Mouse (Mus musculus) hindbrain, postnatal 0 days (tissue): ENCODE data around the gene Tmem72. TPM values are rescaled to one million over a fixed set of nuclear protein-coding genes. Genes with fewer than 3 reads are reported as not detected.

ENCODE experiments used
- ATAC-seq: fragments of 200-750 bp; cut with Nextera tagmentation; 2 replicates; pipeline ENCODE4 v1.8.0; 2017; ENCODE audit warnings: mild to moderate bottlenecking, moderate TSS enrichment, moderate library complexity
- DNase-seq: peaks from one replicate; pipeline ENCODE4 v3.0.0-alpha.2; 2015; ENCODE audit warnings: low spot score
- H3K27ac ChIP-seq: fragments of 300-500 bp; sonication (generic); 2 replicates; pipeline ENCODE4 v1.5.1; 2014; ENCODE audit warnings: mild to moderate bottlenecking
- H3K27me3 ChIP-seq: fragments of 300-500 bp; sonication (generic); 2 replicates; pipeline ENCODE4 v1.6.1; 2014; ENCODE audit warnings: low read length, mixed read lengths; ENCODE audit not compliant: insufficient read depth
- H3K36me3 ChIP-seq: fragments of 300-500 bp; sonication (generic); 2 replicates; pipeline ENCODE4 v1.6.1; 2014; ENCODE audit warnings: low read length, mixed read lengths; ENCODE audit not compliant: insufficient read depth
- H3K4me1 ChIP-seq: fragments of 300-500 bp; sonication (generic); 2 replicates; pipeline ENCODE4 v1.6.1; 2014; ENCODE audit warnings: antibody characterized with exemption, low read length, mixed read lengths; ENCODE audit not compliant: insufficient read depth
- H3K4me2 ChIP-seq: fragments of 300-500 bp; sonication (generic); 2 replicates; pipeline ENCODE4 v1.6.1; 2014; ENCODE audit warnings: low read depth, mild to moderate bottlenecking, low read length, moderate library complexity, mixed read lengths
- H3K4me3 ChIP-seq: fragments of 300-500 bp; sonication (generic); 2 replicates; pipeline ENCODE4 v1.5.1; 2014; ENCODE audit warnings: low read length
- H3K9ac ChIP-seq: fragments of 300-500 bp; sonication (generic); replicated peaks from 2 replicates; pipeline ENCODE4 v1.6.1; 2014; ENCODE audit warnings: mild to moderate bottlenecking, low read length, moderate library complexity, mixed read lengths
- H3K9me3 ChIP-seq: fragments of 300-500 bp; sonication (generic); 2 replicates; pipeline ENCODE4 v1.6.1; 2016; ENCODE audit warnings: low read length, mixed read lengths
- CTCF ChIP-seq: IDR thresholded peaks from 2 replicates; pipeline ENCODE4 v1.5.1; 2016; ENCODE audit warnings: antibody characterized with exemption, control low read depth, low read depth
- WGBS: fragments of 180-500 bp; shearing (Covaris S2); extraction: QIAGEN DNeasy Blood & Tissue Kit; methylation state at CpG from one replicate; pipeline ENCODE4 v1.1.7; 2014; 5-methylcytosine and 5-hydroxymethylcytosine counted together
- polyA plus RNA-seq: library from polyadenylated mRNA; unstranded; fragments of >200 nt; fragmentation: Nextera tagmentation; extraction: Ambion mirVana; gene quantifications from 2 replicates; pipeline ENCODE4 v1.2.1, GENCODE M21; 2015
- total RNA-seq: library from RNA; depleted of rRNA; stranded (reverse); fragments of >200 nt; gene quantifications from 2 replicates; pipeline ENCODE4 v1.2.3, GENCODE M21; 2014

Gene Tmem72
- total and polyA plus RNA-seq, 2 experiments from 2014 or later, result 2.6 to 3.8 TPM

- no peaks in the 10 kb centered on the region for H3K27me3 ChIP-seq
- H3K9ac ChIP-seq, result no peak overlapping the region
Observed at GRCm38 (mm10) chr6:116653684-116654454, 62.8 kb downstream of the Tmem72 start.

GRCm38 (mm10) chr6:116653191-116653590, 63.5 kb downstream of the Tmem72 start:
- 73% methylated on average over 3 of the region's 3 CpGs for WGBS
- DNase-seq (no peak), ATAC-seq (no peak)
- H3K9ac ChIP-seq, result no peak overlapping the region
- no peak overlapping the region for H3K4me3 ChIP-seq
- no peaks in the 10 kb centered on the region for H3K4me1 ChIP-seq
- no peak overlapping the region for H3K27ac ChIP-seq
- no peak overlapping the region for H3K4me2 ChIP-seq
- H3K36me3 ChIP-seq, result no peaks in the 10 kb centered on the region
- no peaks in the 10 kb centered on the region for H3K9me3 ChIP-seq
- H3K27me3 ChIP-seq, result no peaks in the 10 kb centered on the region
- no peak for TF ChIP-seq CTCF

More at GRCm38 (mm10) chr6:116653684-116654454, 62.8 kb downstream of the Tmem72 start:
- Histone ChIP-seq H3K36me3 (no peaks in the 10 kb centered on the region), H3K4me3 (no peak overlapping the region), H3K27ac (no peak overlapping the region), H3K9me3 (no peaks in the 10 kb centered on the region), H3K4me1 (no peaks in the 10 kb centered on the region), H3K4me2 (no peak overlapping the region)
- DNase-seq, result peak; percentile 90
- ATAC-seq, result peak; percentile 82
- TF ChIP-seq CTCF, result peak; percentile 94
- 54% methylated on average over 9 of the region's 9 CpGs for WGBS

- WGBS, result 77% methylated on average over 20 of the region's 20 CpGs
- Histone ChIP-seq H3K9ac (no peak overlapping the region), H3K4me1 (no peaks in the 10 kb centered on the region), H3K27me3 (no peaks in the 10 kb centered on the region), H3K36me3 (no peaks in the 10 kb centered on the region), H3K27ac (no peak overlapping the region), H3K4me3 (no peak overlapping the region), H3K4me2 (peak overlapping the region; percentile 22; the same call in 1 of the 2 replicates), H3K9me3 (no peaks in the 10 kb centered on the region)
- peak; percentile 47; the same call in 1 of the 2 replicates for TF ChIP-seq CTCF
- ATAC-seq, result no peak
- no peak for DNase-seq
Observed at GRCm38 (mm10) chr6:116651437-116652118, 65.1 kb downstream of the Tmem72 start.

- DNase-seq, result peak; percentile 30
- TF ChIP-seq CTCF, result no peak
- Histone ChIP-seq H3K4me1 (no peaks in the 10 kb centered on the region), H3K27ac (no peak within 1 kb of the TSS), H3K9ac (no peak within 1 kb of the TSS), H3K36me3 (no peaks in the 10 kb centered on the region; the same call in 1 of the 2 replicates), H3K4me2 (peak within 1 kb of the TSS; percentile 22; the same call in 1 of the 2 replicates), H3K27me3 (no peaks in the 10 kb centered on the region), H3K9me3 (no peaks in the 10 kb centered on the region), H3K4me3 (no peak within 1 kb of the TSS)
- 41% methylated on average over 6 of the region's 6 CpGs for WGBS
- ATAC-seq, result no peak
Observed at GRCm38 (mm10) chr6:116650406-116650805, 66.3 kb downstream of the Tmem72 start, which contains the start of gene Depp1. Depp1 (plus strand) TSS chr6:116650609.

- DNase-seq (no peak), ATAC-seq (no peak)
- H3K27me3 ChIP-seq, result no peaks in the 10 kb centered on the region
- 83% methylated on average over 7 of the region's 7 CpGs for WGBS
- H3K4me3 ChIP-seq, result no peak overlapping the region
- H3K9me3 ChIP-seq, result no peaks in the 10 kb centered on the region
- no peak overlapping the region for H3K9ac ChIP-seq
- no peaks in the 10 kb centered on the region for H3K4me1 ChIP-seq
- no peak overlapping the region for H3K27ac ChIP-seq
- no peak overlapping the region for H3K4me2 ChIP-seq
- no peak for TF ChIP-seq CTCF
- no peaks in the 10 kb centered on the region; the same call in 1 of the 2 replicates for H3K36me3 ChIP-seq
Observed at GRCm38 (mm10) chr6:116649811-116650210, 66.9 kb downstream of the Tmem72 start.

GRCm38 (mm10) chr6:116647763-116648162, 69.0 kb downstream of the Tmem72 start:
- Histone ChIP-seq H3K9ac (no peak overlapping the region), H3K4me1 (no peaks in the 10 kb centered on the region), H3K36me3 (no peaks in the 10 kb centered on the region; the same call in 1 of the 2 replicates), H3K4me3 (no peak overlapping the region), H3K4me2 (no peak overlapping the region), H3K27ac (no peak overlapping the region), H3K27me3 (no peaks in the 10 kb centered on the region), H3K9me3 (no peaks in the 10 kb centered on the region)
- no peak for TF ChIP-seq CTCF
- DNase-seq (no peak), ATAC-seq (no peak)
- WGBS, result 69% methylated on average over 12 of the region's 12 CpGs
